In genomic region chr2:85252343-85253285, GRCm38 (mm10) we compare ENCODE assay signal across 8 mouse cellular contexts. TPM values are rescaled to one million over a fixed set of nuclear protein-coding genes. Genes with fewer than 3 reads are reported as not detected.
DNase-seq lines count a peak whose midpoint lies in the region; ATAC-seq lines count a peak whose summit lies in the region.

No protein-coding gene starts in this region.

- DNase-seq in adrenal gland, postnatal 10 days, result peak; percentile 20
- no peak for DNase-seq in adrenal gland, adult 8-10 months
- DNase-seq in ovary, postnatal 36 days (ENCODE audit: low spot score), result peak; percentile 13
- DNase-seq in ovary, postnatal 14 days (ENCODE audit: low spot score), result no peak
- peak; percentile 28 for DNase-seq in kidney, postnatal 10 days
- peak; percentile 37 to 53 for DNase-seq in right cerebral cortex, adult 2 months (ENCODE audit: low spot score in 2 of 2)
- no peak for DNase-seq in natural killer cell, adult 2 months (ENCODE audit: low spot score in 2 of 2)

- ATAC-seq in CD4-positive, CD25-positive, alpha-beta regulatory T cell, adult 4 months, result no peak

RNA-seq across cellular contexts. Expression of gene Lrrc55, which starts 55.6 kb away (rescaled TPM):
- total RNA-seq in adrenal gland, postnatal 10 days (2021), result 10 to 100 TPM; 13.8 to 14.8 TPM
- 10 to 100 TPM; 14.3 to 30.9 (median 24.9) TPM for total RNA-seq in adrenal gland, adult 8-10 months (2022)
- polyA plus RNA-seq in CD4-positive, CD25-positive, alpha-beta regulatory T cell, adult 4 months (2017; shearing (Covaris generic)), result not detected

Comparison
In these comparisons a context has a peak if more than half of its experiments do, and no peak if none do; other contexts are left out.
1. DNase-seq: peak in adrenal gland, postnatal 10 days (single experiment), ovary, postnatal 36 days (single experiment), kidney, postnatal 10 days (single experiment) and right cerebral cortex, adult 2 months (2 of 2); none in adrenal gland, adult 8-10 months (single experiment), ovary, postnatal 14 days (single experiment) and natural killer cell, adult 2 months (0 of 2).